Mouse (Mus musculus) erythroblast, embryonic 14.5 days (primary cell): ENCODE results near the gene Prdm8.

Experiments used
- GATA1 ChIP-seq: IDR thresholded peaks from 2 replicates; pipeline ENCODE4 v1.6.1; 2012; ENCODE audit warnings: low read length, inconsistent platforms, mixed read lengths
- TAL1 ChIP-seq: IDR thresholded peaks from 3 replicates; pipeline ENCODE4 v1.6.1; 2012; ENCODE audit warnings: low read length, inconsistent platforms, mixed read lengths

DNA sequence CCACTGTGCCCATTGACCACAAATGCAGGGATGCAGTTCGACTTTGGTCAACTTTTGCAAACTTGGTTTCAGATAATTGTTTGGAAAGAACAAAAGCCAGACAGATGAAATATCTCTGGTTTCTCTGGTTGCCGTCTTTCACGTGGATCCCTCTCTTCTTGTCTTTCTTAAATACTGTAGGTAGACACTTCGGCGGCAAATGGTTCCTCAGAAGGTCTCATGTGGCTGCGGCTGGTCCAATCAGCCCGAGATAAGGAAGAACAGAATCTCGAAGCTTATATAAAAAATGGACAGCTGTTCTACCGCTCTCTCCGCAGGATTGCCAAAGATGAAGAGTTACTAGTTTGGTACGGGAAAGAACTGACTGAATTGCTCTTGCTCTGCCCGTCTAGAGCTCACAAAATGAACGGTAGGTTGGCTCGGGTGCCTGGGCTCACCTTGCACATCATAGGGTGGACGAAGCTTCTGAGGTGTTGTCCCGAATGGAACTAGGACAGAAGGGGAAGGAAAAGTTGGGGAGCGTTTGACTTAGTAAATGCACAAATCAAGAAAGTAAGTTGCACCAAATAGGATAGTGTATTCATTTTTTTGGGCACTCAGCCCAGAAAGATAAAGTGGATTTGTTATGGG lies 17.4 kb downstream of the Prdm8 start:
- TF ChIP-seq GATA1: no peak
- no peak for TF ChIP-seq TAL1
